Mouse (Mus musculus) cortical plate, adult 2 months (tissue): ENCODE measurements around the gene Ralgps2. TPM values are rescaled to one million over a fixed set of nuclear protein-coding genes. Genes with fewer than 3 reads are reported as not detected.
A peak's percentile ranks its signal among the peaks of the same experiment; 100 is the strongest.

ENCODE experiments used
- H3K27ac ChIP-seq: fragments of 200-500 bp; 2 replicates; pipeline ENCODE4 v1.5.1; 2012; ENCODE audit warnings: low read length, control low read depth, inconsistent platforms; ENCODE audit not compliant: insufficient read depth
- H3K4me1 ChIP-seq: fragments of 200-500 bp; 2 replicates; pipeline ENCODE4 v1.6.1; 2011; ENCODE audit warnings: low read length; ENCODE audit not compliant: control insufficient read depth, insufficient read depth
- H3K4me3 ChIP-seq: fragments of 200-500 bp; 2 replicates; pipeline ENCODE4 v1.5.1; 2011; ENCODE audit warnings: mild to moderate bottlenecking, low read length, control low read depth; ENCODE audit not compliant: insufficient read depth
- CTCF ChIP-seq: fragments of 200-500 bp; IDR thresholded peaks from 2 replicates; pipeline ENCODE4 v1.5.1; 2011; ENCODE audit warnings: mild to moderate bottlenecking, control low read depth, low read length; ENCODE audit not compliant: insufficient read depth; ENCODE audit errors: extremely low read depth
- POLR2A ChIP-seq: fragments of 200-500 bp; IDR thresholded peaks from 2 replicates; pipeline ENCODE4 v1.6.1; 2011; ENCODE audit warnings: mild to moderate bottlenecking, low read length, control low read depth; ENCODE audit not compliant: insufficient read depth; ENCODE audit errors: extremely low read depth
- polyA plus RNA-seq: library from polyadenylated mRNA; depleted of rRNA; stranded (reverse); fragments of >200 nt; gene quantifications from 2 replicates; pipeline ENCODE4 v1.2.3, GENCODE M21; 2012

Ralgps2 gene
- polyA plus RNA-seq, 1 experiment: 17.9 TPM

GRCm38 (mm10) chr1:156838695-156839094, 100.7 kb downstream of the Ralgps2 start:
- H3K27ac ChIP-seq: no peak overlapping the region
- TF ChIP-seq CTCF (no peak), POLR2A (no peak)

GRCm38 (mm10) chr1:156838177-156838576, 101.2 kb downstream of the Ralgps2 start, which contains the start of gene Angptl1:
Gene Angptl1 (plus strand): TSS chr1:156838562.
- no peak for TF ChIP-seq POLR2A
- no peak for TF ChIP-seq CTCF
- Histone ChIP-seq H3K4me3 (peak within 1 kb of the TSS; percentile 8; the same call in 1 of the 2 replicates), H3K27ac (no peak within 1 kb of the TSS), H3K4me1 (peaks cover 3% of the 10 kb centered on the region; the same call in 1 of the 2 replicates)

More at GRCm38 (mm10) chr1:156838695-156839094, 100.7 kb downstream of the Ralgps2 start:
- peaks cover 3% of the 10 kb centered on the region; the same call in 1 of the 2 replicates for H3K4me1 ChIP-seq
- H3K4me3 ChIP-seq: peak overlapping the region; percentile 8; the same call in 1 of the 2 replicates

- Histone ChIP-seq H3K4me3 (no peak overlapping the region), H3K4me1 (no peaks in the 10 kb centered on the region), H3K27ac (no peak overlapping the region)
- no peak for TF ChIP-seq POLR2A
- TF ChIP-seq CTCF: no peak
Observed at GRCm38 (mm10) chr1:156819236-156819635, 120.2 kb downstream of the Ralgps2 start.

GRCm38 (mm10) chr1:156813485-156813884, 125.9 kb downstream of the Ralgps2 start:
- Histone ChIP-seq H3K4me3 (no peak overlapping the region), H3K27ac (no peak overlapping the region), H3K4me1 (no peaks in the 10 kb centered on the region)
- TF ChIP-seq CTCF: no peak
- no peak for TF ChIP-seq POLR2A

GRCm38 (mm10) chr1:156812716-156813115, 126.7 kb downstream of the Ralgps2 start:
- TF ChIP-seq CTCF: no peak
- TF ChIP-seq POLR2A: no peak
- Histone ChIP-seq H3K4me1 (no peaks in the 10 kb centered on the region), H3K4me3 (no peak overlapping the region), H3K27ac (no peak overlapping the region)

GRCm38 (mm10) chr1:156811928-156812327, 127.5 kb downstream of the Ralgps2 start:
- H3K27ac ChIP-seq: no peak overlapping the region
- H3K4me3 ChIP-seq: no peak overlapping the region
- H3K4me1 ChIP-seq: no peaks in the 10 kb centered on the region
- no peak for TF ChIP-seq POLR2A
- TF ChIP-seq CTCF: no peak

GRCm38 (mm10) chr1:156808332-156808731, 131.1 kb downstream of the Ralgps2 start:
- no peak overlapping the region for H3K27ac ChIP-seq
- H3K4me1 ChIP-seq: no peaks in the 10 kb centered on the region
- H3K4me3 ChIP-seq: no peak overlapping the region
- TF ChIP-seq CTCF (no peak), POLR2A (no peak)

GRCm38 (mm10) chr1:156801276-156801675, 138.2 kb downstream of the Ralgps2 start:
- H3K4me1 ChIP-seq: no peaks in the 10 kb centered on the region
- no peak overlapping the region for H3K27ac ChIP-seq
- no peak overlapping the region for H3K4me3 ChIP-seq
- TF ChIP-seq CTCF (no peak), POLR2A (no peak)

GRCm38 (mm10) chr1:156796251-156796650, 143.2 kb downstream of the Ralgps2 start:
- no peak for TF ChIP-seq CTCF
- no peak for TF ChIP-seq POLR2A
- Histone ChIP-seq H3K27ac (no peak overlapping the region), H3K4me3 (no peak overlapping the region), H3K4me1 (no peaks in the 10 kb centered on the region)

- no peaks in the 10 kb centered on the region for H3K4me1 ChIP-seq
- no peak for TF ChIP-seq CTCF
- TF ChIP-seq POLR2A: no peak
- no peak overlapping the region for H3K27ac ChIP-seq
- H3K4me3 ChIP-seq: no peak overlapping the region
Observed at GRCm38 (mm10) chr1:156789844-156790490, 149.5 kb downstream of the Ralgps2 start.
